Mouse (Mus musculus) granulocyte monocyte progenitor cell, adult 5-6 weeks (primary cell): ENCODE measurements around the gene Cd5l. TPM values are rescaled to one million over a fixed set of nuclear protein-coding genes. Genes with fewer than 3 reads are reported as not detected.
"Not testable (repeated sequence)": the region's sequence is repeated elsewhere in the genome, so short reads cannot be mapped to it uniquely, and the experiment has no call there.

ENCODE experiments used
- ATAC-seq: replicated peaks from 2 replicates; pipeline ENCODE4 v1.8.0; 2016; ENCODE audit warnings: mild to moderate bottlenecking, moderate TSS enrichment, inconsistent platforms; ENCODE audit not compliant: poor library complexity, severe bottlenecking
- total RNA-seq, 2 experiments: library from RNA; stranded (forward) in 1 of 2; stranded (reverse) in 1 of 2; fragments of 200-712, 200-1000 nt in 1 of 2; fragments of >200 nt in 1 of 2; fragmentation: Nextera tagmentation in 1 of 2; gene quantifications; 2 replicates each; pipeline ENCODE4 v1.2.3; 2014 to 2017

Cd5l gene
- total RNA-seq (2014; fragmentation: Nextera tagmentation) (not detected in 2 replicates), total RNA-seq (2017) (0.65 TPM in 1 of 2 replicates, not detected in the other)

DNA sequence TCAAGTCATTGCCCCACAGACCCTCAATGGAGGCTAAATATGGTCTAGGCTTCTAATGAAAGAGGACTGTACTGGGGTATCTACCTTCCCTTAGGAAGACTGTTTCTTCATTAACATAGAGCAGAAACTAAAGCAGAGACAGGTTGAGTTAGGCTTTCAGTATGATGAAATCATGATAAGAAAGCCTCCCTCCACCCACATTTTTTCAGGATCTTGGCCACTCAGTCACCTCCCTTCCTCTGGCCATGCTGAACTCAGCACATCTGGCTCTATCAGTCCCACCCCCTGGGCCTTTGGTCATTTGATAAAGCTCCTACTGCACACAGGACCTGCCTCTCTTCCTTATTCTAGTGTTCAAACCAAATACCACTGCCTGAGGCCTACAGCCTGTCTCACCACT lies at the start of gene Cd5l:
Cd5l (plus strand) TSS at position 301 of the 400 bp plus-strand sequence.
- ATAC-seq: no peak

DNA sequence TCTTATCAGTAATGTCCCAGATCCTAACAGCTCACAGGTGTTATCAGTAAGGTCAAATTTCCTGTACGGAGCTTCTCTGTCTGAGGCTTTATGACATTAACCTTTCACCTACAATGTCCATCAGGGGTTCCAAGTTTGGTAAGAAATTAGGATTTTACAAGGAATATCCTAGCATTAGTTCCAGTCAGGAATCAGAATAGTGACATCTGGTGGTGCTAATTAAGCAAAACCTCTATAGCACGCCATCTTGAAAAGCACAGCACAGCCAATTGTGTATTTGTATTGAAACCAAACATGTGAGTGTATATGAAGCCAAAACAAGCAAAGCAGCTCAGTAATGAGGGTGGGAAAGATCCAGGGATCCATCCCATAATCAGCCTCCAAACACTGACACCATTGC lies 47.8 kb upstream of the Cd5l start:
- no peak for ATAC-seq

DNA sequence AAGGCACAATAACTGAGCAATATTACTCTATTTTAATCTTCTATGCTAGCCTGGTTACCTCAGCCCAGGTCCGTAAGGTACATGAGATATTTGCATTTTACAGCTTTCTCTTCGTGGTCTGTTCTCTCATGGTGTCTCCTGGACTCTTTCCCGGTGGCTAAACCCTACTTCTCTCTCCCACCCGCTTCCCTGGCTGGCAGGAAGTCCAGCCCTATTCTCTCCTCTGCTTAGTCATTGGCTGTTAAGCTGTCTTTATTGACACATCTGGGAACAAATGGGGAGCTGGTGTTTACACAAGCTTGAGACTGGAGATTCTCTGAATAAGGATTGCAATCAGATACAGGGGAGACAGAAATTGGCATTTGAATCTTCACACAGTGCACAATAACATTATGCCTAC lies 35.1 kb upstream of the Cd5l start:
- ATAC-seq: peak; percentile 85

DNA sequence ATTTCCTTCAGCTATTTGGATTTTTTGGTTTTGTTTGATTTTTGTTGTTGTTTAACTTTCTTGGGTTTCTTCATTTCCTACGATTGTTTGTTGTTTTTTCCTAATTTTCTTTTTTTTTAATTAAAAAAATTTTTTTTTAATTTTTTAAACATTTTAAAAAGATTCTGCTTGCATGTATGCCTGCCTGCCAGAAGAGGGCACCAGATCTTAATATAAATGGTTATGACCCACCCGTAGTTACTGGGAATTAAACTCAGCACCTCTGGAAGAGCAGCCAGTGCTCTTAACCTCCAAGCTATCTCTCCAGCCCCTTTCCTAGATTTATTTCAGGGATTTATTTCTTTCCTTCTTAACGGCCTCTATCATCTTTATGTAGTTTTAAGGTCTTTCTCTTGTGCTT lies 33.9 kb upstream of the Cd5l start:
- ATAC-seq: peak; percentile 55

DNA sequence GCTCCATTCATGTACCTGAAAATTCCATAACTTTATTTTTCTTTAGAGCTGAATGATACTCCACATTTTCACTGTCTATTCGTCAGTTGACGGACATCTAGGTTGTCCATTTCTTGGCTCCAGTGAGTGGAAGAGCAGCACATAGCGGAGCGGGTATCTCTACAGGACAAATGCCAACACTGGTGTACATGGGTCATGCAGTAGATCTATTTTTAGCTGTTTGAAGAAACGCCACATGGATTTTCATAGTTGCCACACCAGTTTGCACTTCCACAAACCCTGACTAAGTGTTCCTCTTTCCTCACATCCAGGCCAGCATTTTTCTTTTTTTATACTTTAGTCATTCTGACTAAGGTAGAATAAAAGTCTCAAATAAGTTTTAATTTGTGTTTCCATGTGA lies 19.8 kb upstream of the Cd5l start:
- ATAC-seq: peak; percentile 86

DNA sequence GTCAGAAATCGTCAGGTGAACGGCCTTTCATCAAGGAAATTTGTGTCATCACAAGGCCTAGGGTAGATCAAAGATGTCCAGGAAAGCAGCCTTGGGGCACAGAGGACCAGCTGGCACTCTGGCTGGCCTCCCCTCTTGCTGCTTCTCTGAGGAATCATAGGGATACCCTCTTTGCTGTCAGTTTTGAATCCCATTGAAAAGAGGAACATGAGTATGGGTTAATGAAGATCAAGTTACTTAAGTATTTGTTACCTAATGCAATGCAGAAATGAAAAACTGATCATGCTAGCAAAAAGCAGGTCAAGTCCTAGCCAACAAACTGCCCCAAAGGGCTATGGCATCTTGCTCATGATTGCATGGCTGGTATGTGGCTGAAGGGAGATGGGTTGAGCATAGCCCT lies 6.7 kb upstream of the Cd5l start:
- peak; percentile 81; the same call in 1 of the 2 replicates for ATAC-seq

DNA sequence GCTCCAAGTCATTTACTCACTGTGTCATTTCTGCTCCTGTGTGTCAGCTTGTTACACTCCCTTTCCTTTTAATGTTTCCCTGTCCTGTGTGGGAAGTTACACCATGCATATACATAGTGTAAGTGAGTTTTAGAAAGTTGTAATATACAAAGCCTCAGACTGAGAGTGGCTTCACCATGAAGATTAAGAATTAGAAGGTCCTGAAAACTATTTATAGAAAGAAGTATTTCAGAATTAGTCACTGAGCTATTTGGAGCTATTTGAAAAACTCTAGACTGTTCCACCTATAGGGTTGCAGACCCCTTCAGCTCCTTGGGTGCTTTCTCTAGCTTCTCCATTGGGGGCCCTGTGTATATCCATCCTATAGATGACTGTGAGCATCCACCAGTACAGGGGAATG lies 1.5 kb downstream of the Cd5l start:
- ATAC-seq: no peak

DNA sequence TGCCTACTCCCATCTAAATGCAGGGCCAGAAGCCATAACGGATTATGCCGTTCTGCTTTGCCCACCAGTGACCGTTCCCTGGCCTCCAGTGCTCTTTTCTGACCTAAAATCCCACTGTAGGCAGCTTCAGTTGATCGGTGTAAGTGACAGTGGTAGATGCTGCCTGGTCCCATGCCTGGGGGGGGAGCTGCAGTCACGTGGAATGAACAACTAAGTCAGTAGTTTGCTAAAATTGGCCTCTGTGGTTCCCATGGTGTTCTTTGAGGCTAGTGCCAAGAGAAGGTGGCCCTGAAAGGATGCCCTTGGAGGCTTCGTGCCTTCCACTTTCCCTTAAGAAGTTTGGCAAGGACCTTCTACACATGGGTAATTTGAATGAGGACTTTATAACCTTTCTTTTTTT lies 2.8 kb downstream of the Cd5l start:
- ATAC-seq: no peak

DNA sequence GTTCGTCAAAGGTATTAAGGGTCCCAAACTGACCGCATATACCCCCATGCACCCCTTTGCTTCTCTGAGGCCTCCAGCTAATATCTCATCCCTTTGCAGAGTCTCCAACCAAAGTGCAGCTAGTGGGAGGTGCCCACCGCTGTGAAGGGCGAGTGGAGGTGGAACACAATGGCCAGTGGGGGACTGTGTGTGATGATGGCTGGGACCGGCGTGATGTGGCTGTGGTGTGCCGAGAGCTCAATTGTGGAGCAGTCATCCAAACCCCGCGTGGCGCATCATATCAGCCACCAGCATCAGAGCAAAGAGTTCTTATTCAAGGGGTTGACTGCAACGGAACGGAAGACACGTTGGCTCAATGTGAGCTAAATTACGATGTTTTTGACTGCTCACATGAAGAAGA lies 8.0 kb downstream of the Cd5l start:
- ATAC-seq: no peak

DNA sequence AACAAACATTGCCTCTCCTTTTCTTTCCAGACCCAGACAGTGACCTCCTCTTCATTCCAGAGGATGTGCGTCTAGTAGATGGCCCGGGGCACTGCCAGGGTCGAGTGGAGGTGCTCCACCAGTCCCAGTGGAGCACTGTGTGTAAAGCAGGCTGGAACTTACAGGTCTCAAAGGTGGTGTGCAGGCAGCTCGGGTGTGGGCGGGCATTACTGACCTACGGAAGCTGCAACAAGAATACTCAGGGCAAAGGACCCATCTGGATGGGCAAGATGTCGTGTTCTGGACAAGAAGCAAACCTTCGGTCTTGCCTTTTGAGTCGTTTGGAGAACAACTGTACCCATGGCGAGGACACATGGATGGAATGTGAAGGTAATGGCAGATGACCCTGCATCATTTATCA lies 9.8 kb downstream of the Cd5l start:
- no peak for ATAC-seq

DNA sequence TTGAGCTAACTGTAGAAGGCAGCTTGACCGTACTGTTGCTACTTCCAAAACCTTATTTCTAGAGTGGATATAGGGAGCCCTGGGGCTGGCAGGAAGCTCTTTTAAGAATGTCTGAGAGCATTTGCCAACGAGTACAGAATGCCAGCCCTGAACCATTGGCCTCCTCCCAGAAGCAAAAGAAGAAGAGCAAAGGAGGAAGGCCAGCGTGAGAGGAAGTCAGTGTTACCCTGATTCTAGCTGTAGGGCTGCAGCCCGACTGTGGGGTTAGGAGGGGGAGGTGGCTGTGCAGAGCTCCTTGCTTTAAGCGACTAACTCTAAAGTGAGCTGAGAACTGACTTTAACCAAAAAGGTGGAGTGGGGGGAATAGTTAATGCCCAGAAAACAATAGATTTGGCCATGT lies 11.5 kb downstream of the Cd5l start:
- ATAC-seq: peak; percentile 50

DNA sequence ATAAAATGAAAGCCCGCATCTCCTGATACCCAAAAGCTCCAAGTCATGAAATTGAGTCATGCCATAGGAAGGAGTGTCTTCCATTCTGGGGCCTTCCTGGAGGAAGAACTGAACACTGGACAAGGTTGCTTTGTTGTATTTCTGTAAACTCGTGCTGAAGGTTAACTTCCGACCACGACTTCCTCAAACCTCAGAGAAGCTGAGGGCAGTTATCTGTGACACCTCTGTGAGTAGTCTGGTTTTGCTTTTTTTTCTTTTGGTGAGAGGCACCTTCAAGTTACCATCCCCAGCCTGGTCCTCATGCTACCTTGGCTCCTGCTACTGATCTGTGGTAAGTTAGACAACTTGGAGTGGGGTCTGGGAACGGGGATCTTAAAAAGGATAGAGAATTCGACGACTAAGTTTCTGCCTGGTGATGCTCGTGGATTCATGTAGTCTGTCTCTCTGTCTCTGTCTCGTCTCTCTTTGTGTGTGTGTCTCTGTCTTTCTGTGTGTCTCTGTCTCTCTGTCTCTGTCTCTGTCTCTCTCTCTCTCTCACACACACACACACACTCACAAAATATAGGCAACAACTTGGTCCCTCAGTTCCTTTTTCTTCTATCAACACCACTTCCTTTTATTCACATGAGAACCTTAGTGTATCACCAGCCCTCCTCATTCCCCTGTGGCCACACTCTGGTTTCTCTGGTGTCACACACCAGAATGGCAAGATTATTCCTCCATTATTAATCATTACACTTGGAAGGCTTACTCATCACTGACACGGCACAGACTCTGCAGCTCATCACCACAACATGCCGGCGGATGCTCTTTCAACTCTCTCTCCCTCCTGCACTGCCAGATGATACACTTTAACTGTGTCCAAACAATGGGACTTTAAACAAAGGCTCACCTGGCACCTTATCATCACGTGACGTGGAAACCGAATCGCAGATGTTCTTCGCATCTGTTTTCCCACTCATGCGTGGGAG lies 18.8 kb downstream of the Cd5l start, which contains the start of gene Fcrl1:
Fcrl1 (plus strand) TSS at position 193 of the 971 bp plus-strand sequence.
- peak; percentile 93 for ATAC-seq

DNA sequence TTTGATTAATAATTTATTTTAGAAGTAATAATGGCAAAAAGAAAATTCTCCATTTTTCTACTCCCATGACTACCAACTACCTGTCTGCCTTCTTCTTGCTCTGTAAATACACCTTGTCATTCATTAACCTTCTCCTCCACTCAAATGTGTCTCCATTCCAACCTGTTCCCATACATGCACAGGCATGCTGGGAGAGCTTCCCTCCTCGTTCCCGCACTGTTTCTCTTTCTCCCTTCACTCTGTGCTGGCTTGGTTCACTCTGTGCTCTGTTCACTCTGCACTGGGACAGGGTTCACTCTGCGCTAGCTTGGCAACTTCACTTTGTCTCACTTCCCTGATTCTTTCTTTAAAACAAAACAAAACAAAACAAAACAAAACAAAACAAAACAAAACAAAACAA lies 19.5 kb downstream of the Cd5l start:
- ATAC-seq: no peak

DNA sequence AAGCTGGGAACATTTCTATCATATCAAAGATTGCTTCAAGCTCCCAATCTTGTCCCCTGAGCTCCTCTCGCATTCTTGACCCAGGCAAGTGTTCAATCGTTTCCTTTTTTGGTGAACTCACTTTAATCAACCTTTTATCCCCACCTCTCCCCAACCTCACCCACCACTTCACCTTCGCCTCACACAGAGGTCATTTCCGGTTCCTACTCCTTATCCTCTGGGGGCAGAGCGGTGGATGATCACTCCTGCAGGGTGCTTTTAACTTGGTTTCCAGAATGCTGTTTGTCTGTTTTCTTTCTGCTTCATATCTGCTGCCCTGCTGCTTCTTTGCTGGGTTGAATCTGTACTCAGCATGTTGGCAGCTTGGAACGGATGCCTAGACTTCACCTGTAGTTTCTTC lies 20.0 kb downstream of the Cd5l start:
- no peak for ATAC-seq

DNA sequence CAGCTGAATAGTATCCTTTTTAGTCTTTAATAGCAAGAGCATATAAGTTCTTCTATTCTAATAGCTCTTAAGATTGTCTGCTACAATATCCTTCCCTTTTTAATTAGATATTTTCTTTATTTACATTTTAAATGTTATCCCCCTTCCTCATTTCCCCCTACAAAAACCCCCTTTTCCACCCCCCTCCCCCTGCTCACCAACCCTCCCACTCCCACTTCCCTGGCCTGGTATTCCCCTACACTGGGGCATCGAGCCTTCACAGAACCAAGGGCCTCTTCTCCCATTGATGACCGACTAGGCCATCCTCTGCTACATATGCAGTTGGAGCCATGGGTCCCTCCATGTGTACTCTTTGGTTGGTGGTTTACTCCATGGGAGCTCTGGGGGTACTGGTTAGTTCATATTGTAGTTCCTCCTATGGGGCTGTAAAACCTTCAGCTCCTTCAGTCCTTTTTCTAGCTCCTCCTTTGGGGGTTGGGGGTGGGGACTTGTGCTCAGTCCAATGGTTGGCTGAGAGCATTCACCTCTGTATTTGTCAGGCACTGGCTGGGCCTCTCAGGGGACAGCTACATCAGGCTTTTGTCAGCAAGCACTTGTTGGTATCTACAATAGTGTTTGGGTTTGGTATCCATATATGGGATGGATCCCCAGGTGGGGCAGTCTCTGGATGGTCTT lies 22.1 kb downstream of the Cd5l start:
- not testable (repeated sequence) for ATAC-seq

DNA sequence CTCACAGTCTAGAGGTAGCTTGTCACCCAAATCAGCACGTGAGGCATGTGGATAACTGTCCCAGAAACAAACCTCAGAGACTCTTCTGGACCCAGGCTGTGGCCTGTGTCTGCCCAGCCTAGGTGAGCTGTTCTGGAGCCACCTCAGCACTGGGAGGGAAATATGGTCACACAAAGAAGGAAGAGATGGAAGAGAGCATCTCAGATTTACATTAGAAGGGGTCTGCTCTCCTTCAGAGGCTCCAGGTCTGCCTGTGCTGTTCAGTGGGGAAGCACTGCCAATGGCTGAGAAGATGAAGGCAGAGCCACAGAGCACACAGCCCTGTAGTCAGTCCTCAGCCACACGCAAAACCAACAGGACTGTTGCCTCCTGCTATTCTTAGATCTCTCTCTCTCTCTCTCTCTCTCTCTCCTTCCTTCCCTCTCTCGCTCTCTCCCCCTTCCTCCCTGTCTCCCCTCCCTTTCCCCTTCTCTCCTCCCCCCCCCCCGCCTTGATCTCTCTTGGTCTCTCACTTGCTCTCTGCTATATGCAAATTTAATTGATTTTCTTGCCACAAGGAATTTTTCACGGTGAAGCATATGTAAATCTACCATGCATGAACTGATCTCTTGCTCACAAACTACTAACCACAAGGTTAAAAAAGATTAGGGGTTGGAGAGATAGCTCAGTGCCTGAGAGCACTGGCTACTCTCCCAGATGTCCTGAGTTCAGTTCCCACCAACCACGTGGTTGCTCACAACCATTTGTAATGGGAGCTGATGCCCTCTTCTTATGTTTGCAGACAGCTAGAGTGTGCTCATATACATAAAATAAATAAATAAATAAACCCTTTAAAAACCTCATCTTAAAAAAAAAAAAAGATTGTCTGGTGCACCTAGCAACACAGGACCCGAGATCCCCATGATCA lies 24.4 kb downstream of the Cd5l start:
- ATAC-seq: no peak

DNA sequence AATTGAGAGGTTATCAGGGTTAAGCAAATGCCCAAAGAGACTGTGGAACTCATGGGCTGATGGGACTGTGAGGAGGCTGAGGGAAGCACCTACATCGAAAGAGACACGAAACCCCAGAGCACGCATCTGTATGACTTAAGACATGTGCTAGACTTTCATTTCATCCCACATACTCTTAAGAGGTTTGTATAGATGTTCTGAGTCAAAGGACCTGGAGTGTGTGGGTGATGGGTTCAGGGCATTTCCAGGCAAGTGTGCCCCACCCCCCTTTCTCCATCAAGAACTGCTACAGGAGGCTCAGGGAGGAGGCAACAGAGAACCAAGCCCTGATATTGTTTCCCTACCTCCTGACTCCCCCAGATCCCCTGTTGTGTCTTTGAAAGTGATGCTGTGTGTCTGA lies 25.6 kb downstream of the Cd5l start:
- ATAC-seq: no peak

DNA sequence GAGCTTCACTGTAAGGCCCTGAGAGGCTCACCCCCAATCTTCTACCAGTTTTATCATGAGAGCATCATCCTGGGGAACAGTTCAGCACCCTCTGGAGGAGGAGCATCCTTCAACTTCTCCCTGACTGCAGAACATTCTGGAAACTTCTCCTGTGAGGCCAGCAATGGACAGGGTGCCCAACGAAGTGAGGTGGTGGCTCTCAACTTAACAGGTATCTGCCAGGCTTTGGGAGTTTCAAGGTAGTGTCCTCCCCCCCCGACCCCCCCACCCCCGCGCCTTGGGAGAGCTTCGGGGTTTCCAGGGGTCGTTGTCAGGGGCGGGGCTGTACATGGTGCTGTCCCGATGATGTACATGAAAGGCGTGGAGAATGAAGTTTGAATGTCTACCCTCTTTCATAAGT lies 27.4 kb downstream of the Cd5l start:
- no peak for ATAC-seq

DNA sequence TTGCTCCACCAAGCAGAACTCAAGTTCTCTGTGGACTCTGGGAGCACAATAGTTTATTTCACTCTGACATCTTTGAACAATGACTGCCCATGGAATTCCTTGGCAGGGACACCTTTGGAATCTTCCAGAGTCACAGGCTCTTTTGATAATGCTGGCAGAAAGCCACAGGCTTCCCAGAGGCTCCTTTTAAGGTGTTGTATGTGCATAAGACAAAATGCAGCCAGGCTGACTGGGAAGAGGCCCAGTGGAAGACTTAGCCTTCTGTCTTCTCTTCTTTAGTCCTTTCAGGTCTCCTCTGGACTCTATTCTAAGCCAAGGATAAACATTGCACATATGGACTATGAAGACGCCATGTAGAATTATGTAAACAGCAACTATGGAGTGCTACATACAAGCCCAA lies 33.3 kb downstream of the Cd5l start:
- no peak for ATAC-seq

DNA sequence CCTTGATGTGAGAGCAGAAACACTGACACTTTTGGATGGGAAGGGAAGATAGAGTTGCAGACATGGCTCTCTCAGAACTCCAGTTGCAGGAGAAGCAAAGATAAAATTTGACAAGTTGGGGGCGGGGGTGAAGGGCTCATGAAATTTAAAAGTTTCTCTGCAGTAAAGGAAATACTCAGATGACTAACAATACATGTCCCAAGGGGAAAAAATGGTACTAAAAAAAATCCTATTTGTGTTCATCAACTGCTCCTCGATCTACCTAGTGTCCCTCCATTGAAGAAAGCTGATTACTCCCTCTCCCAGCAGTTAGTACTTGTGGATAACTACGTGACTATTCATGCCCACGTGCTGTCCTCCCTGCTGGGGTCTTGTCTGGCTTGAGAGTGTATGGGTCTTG lies 41.1 kb downstream of the Cd5l start:
- ATAC-seq: no peak
